Mouse (Mus musculus) lung, adult 2 months (tissue): ENCODE measurements at regions not wholly inside any gene's neighbourhood (a gene's known extent, or its start where the extent isn't known, plus 50 kb on each side); places are given as distances from the start of the nearest gene placed in this dataset.

ENCODE experiments used
- CTCF ChIP-seq: fragments of 200-500 bp; IDR thresholded peaks from 2 replicates; pipeline ENCODE4 v1.5.1; 2011; ENCODE audit warnings: mild to moderate bottlenecking, low read length, control low read depth; ENCODE audit not compliant: insufficient read depth
- POLR2A ChIP-seq: fragments of 200-500 bp; IDR thresholded peaks from 2 replicates; pipeline ENCODE4 v1.6.1; 2011; ENCODE audit warnings: low read depth, mild to moderate bottlenecking, control low read depth, low read length, borderline replicate concordance; ENCODE audit errors: extremely low read depth

GRCm38 (mm10) chr8:126673038-126673740 is 79.4 kb upstream of the Irf2bp2 start:
- TF ChIP-seq POLR2A (no peak), CTCF (no peak)
